Mouse (Mus musculus) intestine, embryonic 14.5 days (tissue): ENCODE data around the gene Hoxd8. TPM values are rescaled to one million over a fixed set of nuclear protein-coding genes. Genes with fewer than 3 reads are reported as not detected.

Experiments used
- ATAC-seq: fragments of 200-750 bp; cut with Nextera tagmentation; replicated peaks from 2 replicates; pipeline ENCODE4 v1.8.0; 2017; ENCODE audit warnings: low read depth, moderate number of reproducible peaks, moderate TSS enrichment, moderate library complexity; ENCODE audit not compliant: low FRiP score, low TSS enrichment
- DNase-seq: peaks from one replicate; pipeline ENCODE4 v3.0.0-alpha.2; 2018; ENCODE audit warnings: low spot score
- H3K27ac ChIP-seq: fragments of 300-500 bp; sonication (generic); 2 replicates; pipeline ENCODE4 v1.5.1; 2014; ENCODE audit warnings: low read depth, mild to moderate bottlenecking, control low read depth
- H3K27me3 ChIP-seq: fragments of 300-500 bp; sonication (generic); replicated peaks from 2 replicates; pipeline ENCODE4 v1.6.1; 2014; ENCODE audit warnings: low read length, control low read depth; ENCODE audit not compliant: control insufficient read depth, insufficient read depth
- H3K36me3 ChIP-seq: fragments of 300-500 bp; sonication (generic); 2 replicates; pipeline ENCODE4 v1.6.1; 2014; ENCODE audit warnings: low read length, control low read depth; ENCODE audit not compliant: control insufficient read depth, insufficient read depth
- H3K4me1 ChIP-seq: fragments of 300-500 bp; sonication (generic); replicated peaks from 2 replicates; pipeline ENCODE4 v1.6.1; 2014; ENCODE audit warnings: low read length, control low read depth, mixed read lengths; ENCODE audit not compliant: control insufficient read depth, insufficient read depth
- H3K4me2 ChIP-seq: fragments of 300-500 bp; sonication (generic); 2 replicates; pipeline ENCODE4 v1.6.1; 2014; ENCODE audit warnings: low read length
- H3K4me3 ChIP-seq: fragments of 300-500 bp; sonication (generic); 2 replicates; pipeline ENCODE4 v1.5.1; 2014; ENCODE audit warnings: low read depth, low read length, control low read depth, mixed read lengths
- H3K9ac ChIP-seq: fragments of 300-500 bp; sonication (generic); 2 replicates; pipeline ENCODE4 v1.6.1; 2014; ENCODE audit warnings: mild to moderate bottlenecking, low read length
- H3K9me3 ChIP-seq: fragments of 300-500 bp; sonication (generic); 2 replicates; pipeline ENCODE4 v1.6.1; 2016; ENCODE audit warnings: low read length, control low read depth; ENCODE audit not compliant: control insufficient read depth
- WGBS: fragments of 180-500 bp; shearing (Covaris S2); extraction: QIAGEN DNeasy Blood & Tissue Kit; methylation state at CpG from one replicate; pipeline ENCODE4 v1.1.7; 2014; 5-methylcytosine and 5-hydroxymethylcytosine counted together
- polyA plus RNA-seq: library from polyadenylated mRNA; unstranded; fragments of >200 nt; fragmentation: Nextera tagmentation; extraction: Ambion mirVana; gene quantifications from 2 replicates; pipeline ENCODE4 v1.2.1, GENCODE M21; 2014

Gene Hoxd8
- polyA plus RNA-seq, 1 experiment from 2014 or later: 6.1 TPM

GRCm38 (mm10) chr2:74667842-74668357, 36.5 kb upstream of the Hoxd8 start, which contains the start of gene Hoxd13:
Hoxd13 (plus strand) TSS chr2:74668310.
- H3K4me3 ChIP-seq: peak within 1 kb of the TSS; percentile 37
- peaks cover 6% of the 10 kb centered on the region; the same call in 1 of the 2 replicates for H3K4me1 ChIP-seq
- no peak within 1 kb of the TSS for H3K27ac ChIP-seq
- under 1% methylated on average over 35 of the region's 51 CpGs for WGBS
- peaks cover 100% of the 10 kb centered on the region for H3K27me3 ChIP-seq
- H3K4me2 ChIP-seq: peak within 1 kb of the TSS; percentile 54
- H3K9me3 ChIP-seq: no peaks in the 10 kb centered on the region
- ATAC-seq: peak; percentile 70
- peak; percentile 68 for DNase-seq
- peak within 1 kb of the TSS; percentile 25; the same call in 1 of the 2 replicates for H3K9ac ChIP-seq
- H3K36me3 ChIP-seq: no peaks in the 10 kb centered on the region

- Histone ChIP-seq H3K9me3 (no peaks in the 10 kb centered on the region), H3K27ac (no peak overlapping the region), H3K4me2 (peak overlapping the region; percentile 54), H3K9ac (peak overlapping the region; percentile 25; the same call in 1 of the 2 replicates), H3K27me3 (peaks cover 100% of the 10 kb centered on the region), H3K36me3 (no peaks in the 10 kb centered on the region), H3K4me3 (peak overlapping the region; percentile 37), H3K4me1 (peaks cover 6% of the 10 kb centered on the region; the same call in 1 of the 2 replicates)
- peak; percentile 26 for ATAC-seq
- under 1% methylated on average over 68 of the region's 74 CpGs for WGBS
- DNase-seq: peak; percentile 81
Measured at GRCm38 (mm10) chr2:74668370-74669229, 35.8 kb upstream of the Hoxd8 start.

GRCm38 (mm10) chr2:74669230-74669578, 35.2 kb upstream of the Hoxd8 start:
- 0% methylated on average over 3 of the region's 3 CpGs for WGBS
- Histone ChIP-seq H3K4me1 (peaks cover 6% of the 10 kb centered on the region; the same call in 1 of the 2 replicates), H3K36me3 (no peaks in the 10 kb centered on the region), H3K4me2 (no peak overlapping the region), H3K27ac (no peak overlapping the region), H3K9me3 (no peaks in the 10 kb centered on the region), H3K9ac (no peak overlapping the region), H3K27me3 (peaks cover 100% of the 10 kb centered on the region), H3K4me3 (peak overlapping the region; percentile 37; the same call in 1 of the 2 replicates)
- ATAC-seq (no peak), DNase-seq (peak; percentile 49)

- H3K27me3 ChIP-seq: peaks cover 100% of the 10 kb centered on the region
- 3% methylated on average over 14 of the region's 14 CpGs for WGBS
- 0 out of 2 replicates have a peak overlapping the region, but pooled peaks have one; percentile 6 for H3K4me2 ChIP-seq
- no peak overlapping the region for H3K27ac ChIP-seq
- no peak overlapping the region for H3K9ac ChIP-seq
- ATAC-seq (no peak), DNase-seq (peak; percentile 77)
- H3K4me3 ChIP-seq: no peak overlapping the region
- H3K9me3 ChIP-seq: no peaks in the 10 kb centered on the region
- H3K36me3 ChIP-seq: no peaks in the 10 kb centered on the region
- H3K4me1 ChIP-seq: peaks cover 6% of the 10 kb centered on the region; the same call in 1 of the 2 replicates
Measured at GRCm38 (mm10) chr2:74669650-74670235, 34.7 kb upstream of the Hoxd8 start.

- Histone ChIP-seq H3K4me2 (no peak overlapping the region), H3K27me3 (peaks cover 100% of the 10 kb centered on the region), H3K27ac (no peak overlapping the region), H3K4me1 (peaks cover 6% of the 10 kb centered on the region; the same call in 1 of the 2 replicates), H3K9ac (no peak overlapping the region), H3K9me3 (no peaks in the 10 kb centered on the region), H3K4me3 (no peak overlapping the region), H3K36me3 (no peaks in the 10 kb centered on the region)
- peak; percentile 54 for DNase-seq
- no peak for ATAC-seq
- 5% methylated on average over 3 of the region's 3 CpGs for WGBS
Measured at GRCm38 (mm10) chr2:74670632-74671188, 33.7 kb upstream of the Hoxd8 start.

GRCm38 (mm10) chr2:74671847-74672246, 32.6 kb upstream of the Hoxd8 start:
- H3K27ac ChIP-seq: no peak overlapping the region
- H3K4me1 ChIP-seq: peaks cover 6% of the 10 kb centered on the region; the same call in 1 of the 2 replicates
- DNase-seq (peak; percentile 68), ATAC-seq (no peak)
- no peak overlapping the region for H3K9ac ChIP-seq
- WGBS: 15% methylated on average over 5 of the region's 5 CpGs
- no peaks in the 10 kb centered on the region for H3K9me3 ChIP-seq
- H3K4me3 ChIP-seq: no peak overlapping the region
- H3K4me2 ChIP-seq: no peak overlapping the region
- no peaks in the 10 kb centered on the region for H3K36me3 ChIP-seq
- peaks cover 100% of the 10 kb centered on the region for H3K27me3 ChIP-seq

- no peak overlapping the region for H3K27ac ChIP-seq
- H3K4me2 ChIP-seq: peak overlapping the region; percentile 47
- H3K36me3 ChIP-seq: no peaks in the 10 kb centered on the region
- H3K9ac ChIP-seq: no peak overlapping the region
- no peaks in the 10 kb centered on the region for H3K9me3 ChIP-seq
- ATAC-seq: no peak; the same call in 1 of the 2 replicates
- H3K4me1 ChIP-seq: peaks cover 5% of the 10 kb centered on the region; the same call in 1 of the 2 replicates
- peak; percentile 79 for DNase-seq
- H3K4me3 ChIP-seq: peak overlapping the region; percentile 28
- H3K27me3 ChIP-seq: peaks cover 100% of the 10 kb centered on the region
- WGBS: 3% methylated on average over 40 of the region's 40 CpGs
Measured at GRCm38 (mm10) chr2:74672481-74673362, 31.7 kb upstream of the Hoxd8 start.
